Mouse (Mus musculus): ENCODE results near the gene Ces2h.

- no peak for TF ChIP-seq GATA1 (IDR thresholded peaks at IDR 0.05; ENCODE audit: borderline replicate concordance, low read length)
- no peak for TF ChIP-seq FLI1 (IDR thresholded peaks at IDR 0.05; ENCODE audit: low read length)
Measured at GRCm38 (mm10) chr8:105014391-105014790, 13.7 kb downstream of the Ces2h start.

Measured in megakaryocyte, embryonic 14.5 days (primary cell).